Mouse (Mus musculus) lung, adult 2 months (tissue): ENCODE measurements around the gene Mapk8ip2.

ENCODE experiments used
- CTCF ChIP-seq: fragments of 200-500 bp; IDR thresholded peaks from 2 replicates; pipeline ENCODE4 v1.5.1; 2011; ENCODE audit warnings: mild to moderate bottlenecking, low read length, control low read depth; ENCODE audit not compliant: insufficient read depth
- POLR2A ChIP-seq: fragments of 200-500 bp; IDR thresholded peaks from 2 replicates; pipeline ENCODE4 v1.6.1; 2011; ENCODE audit warnings: low read depth, mild to moderate bottlenecking, control low read depth, low read length, borderline replicate concordance; ENCODE audit errors: extremely low read depth

- no peak for TF ChIP-seq CTCF
- no peak for TF ChIP-seq POLR2A
These were observed 23.4 kb upstream of the Mapk8ip2 start for GRCm38 (mm10) chr15:89430341-89430740.
